Mouse (Mus musculus): Measurements from ENCODE around the gene Mymx. TPM values are rescaled to one million over a fixed set of nuclear protein-coding genes. Genes with fewer than 3 reads are reported as not detected.

Mymx gene
- polyA plus RNA-seq, 1 experiment = 0.84 TPM

- no peak for DNase-seq (ENCODE audit: low spot score)
Observed at GRCm38 (mm10) chr17:45589844-45590243, 12.1 kb downstream of the Mymx start.

DNA sequence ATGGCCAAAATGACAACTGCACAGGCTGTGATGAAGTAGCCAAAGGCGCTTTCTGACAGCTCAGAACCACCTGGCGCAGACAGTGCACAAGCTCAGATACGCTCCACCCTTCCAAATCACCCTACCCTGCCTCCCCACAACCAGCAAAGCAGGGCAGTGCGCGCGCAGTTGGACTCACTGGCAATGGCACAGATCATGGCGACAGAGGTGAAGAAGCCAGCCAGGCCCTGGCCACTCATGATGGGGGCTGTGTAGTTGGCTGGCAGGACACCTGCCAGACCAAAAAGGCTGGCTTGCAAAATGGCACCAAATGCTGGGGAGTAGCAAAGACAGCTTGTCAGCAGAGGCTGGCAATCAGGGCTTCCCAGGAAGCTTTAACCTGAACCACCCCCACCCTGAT lies 12.7 kb downstream of the Mymx start:
- no peak for DNase-seq (ENCODE audit: low spot score)

- DNase-seq (ENCODE audit: low spot score) = no peak
Observed at GRCm38 (mm10) chr17:45588370-45588769, 13.5 kb downstream of the Mymx start.

DNA sequence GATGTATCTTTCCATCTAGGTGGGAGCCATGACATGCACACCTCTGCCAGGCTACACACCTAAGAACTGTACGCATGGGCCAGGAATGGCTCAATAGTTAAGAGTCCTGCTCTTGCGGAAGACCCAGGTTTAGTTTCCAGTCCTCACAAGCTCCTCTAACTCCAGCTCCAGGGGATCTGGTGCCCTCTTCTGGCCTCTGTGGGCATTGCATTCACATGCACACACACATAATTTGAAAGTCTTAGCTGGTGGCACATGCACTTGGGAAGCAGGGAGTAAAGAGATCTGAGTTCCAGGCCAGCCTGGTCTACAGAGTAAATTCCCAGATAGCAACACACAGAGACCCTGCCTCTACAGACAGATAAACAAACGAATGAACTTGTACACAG lies 15.5 kb downstream of the Mymx start:
- no peak for DNase-seq (ENCODE audit: low spot score)

DNA sequence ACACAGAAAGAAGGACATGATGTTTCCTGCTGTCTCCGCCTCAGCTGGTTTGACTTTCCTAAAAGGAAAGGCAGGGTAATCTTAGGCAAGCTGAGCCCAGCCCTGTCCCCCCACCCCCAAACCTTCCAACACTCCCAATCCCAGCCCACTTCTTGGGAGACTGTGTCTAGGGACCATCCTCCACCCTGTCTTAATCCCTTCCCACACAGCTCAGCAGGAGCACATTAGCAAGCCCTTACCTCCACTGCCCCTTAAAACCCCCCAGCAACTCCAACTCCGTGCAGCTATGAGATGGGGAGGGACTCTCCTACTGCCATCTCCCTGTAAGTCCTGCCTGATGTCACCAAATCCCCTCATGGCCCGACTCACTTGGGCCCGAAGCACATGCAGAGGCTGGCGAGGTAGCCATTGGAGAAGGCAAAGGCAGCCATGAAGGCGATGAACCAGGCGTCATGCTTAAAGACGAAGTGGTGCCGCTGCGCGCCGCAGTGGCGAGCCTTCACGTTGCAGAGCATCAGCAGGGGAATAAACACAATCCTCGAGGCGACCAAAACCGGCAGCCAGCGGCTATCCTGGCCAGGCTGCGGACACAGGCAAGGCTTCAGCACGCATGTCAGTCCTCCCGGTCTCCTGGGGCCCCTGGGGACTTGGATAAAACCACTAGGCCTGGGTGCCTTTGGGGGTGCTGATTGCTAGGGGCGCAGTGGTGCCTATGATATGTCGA lies 16.0 kb downstream of the Mymx start:
- no peak for DNase-seq (ENCODE audit: low spot score)

DNA sequence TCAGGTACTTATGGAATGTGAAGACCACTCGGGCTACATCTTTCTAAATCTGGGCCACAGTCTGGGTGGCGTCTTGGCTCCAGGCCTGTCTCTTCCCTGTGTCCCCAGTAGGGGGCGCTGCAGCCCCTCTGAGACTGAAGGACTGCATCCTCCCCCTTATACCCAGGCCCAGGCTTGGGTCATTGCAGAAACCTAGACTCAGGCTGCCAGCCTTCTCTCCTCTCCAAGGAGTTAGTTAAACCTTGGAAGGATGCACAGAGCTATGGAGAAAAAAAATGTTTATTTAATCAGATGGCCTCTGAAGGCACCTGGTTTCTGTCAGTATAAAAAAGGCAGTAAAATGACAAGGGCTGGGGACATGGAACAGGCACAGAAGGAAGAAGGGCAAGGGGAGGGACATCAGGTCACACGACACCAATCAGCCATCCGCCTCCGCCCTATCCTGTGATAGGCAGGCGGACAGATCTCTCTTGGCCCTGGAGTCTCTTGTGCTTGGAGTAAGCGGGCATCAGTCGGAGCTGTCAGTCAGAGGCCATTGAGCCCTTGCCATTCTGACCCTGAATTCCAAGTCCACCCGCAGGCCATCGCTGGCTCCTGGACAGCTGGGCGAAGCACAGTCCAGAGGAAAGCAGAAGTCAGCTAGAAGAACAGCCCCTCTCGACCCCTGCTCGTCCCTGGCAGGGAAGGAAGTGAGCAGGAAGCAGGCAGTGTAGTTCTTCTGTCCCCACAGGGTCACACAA lies 16.8 kb downstream of the Mymx start:
- peak; percentile 58 for DNase-seq (ENCODE audit: low spot score)

- peak; percentile 56 for DNase-seq (ENCODE audit: low spot score)
Observed at GRCm38 (mm10) chr17:45584096-45584896, 17.6 kb downstream of the Mymx start.

- DNase-seq (ENCODE audit: low spot score) = no peak
Observed at GRCm38 (mm10) chr17:45582715-45583355, 19.1 kb downstream of the Mymx start.

DNA sequence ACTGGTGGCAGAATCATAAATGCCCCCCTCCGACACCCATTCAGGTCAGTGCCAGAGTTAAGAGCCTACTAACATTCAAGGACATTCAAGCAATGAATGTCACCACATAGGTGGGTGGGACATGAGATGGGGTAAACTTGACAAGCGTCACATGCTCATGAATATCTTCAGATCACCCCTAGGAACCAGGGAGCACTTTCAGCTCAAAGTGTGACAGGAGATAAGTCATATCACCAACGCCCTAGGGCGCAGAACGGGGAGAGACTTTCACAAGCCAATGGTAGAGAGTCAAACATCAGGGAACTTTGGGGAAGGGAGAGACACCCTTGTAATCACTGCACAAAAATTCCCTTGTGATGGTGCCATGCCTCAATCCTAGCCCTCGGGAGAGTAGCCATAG lies 19.7 kb downstream of the Mymx start:
- no peak for DNase-seq (ENCODE audit: low spot score)

GRCm38 (mm10) chr17:45581567-45581983 lies 20.3 kb downstream of the Mymx start:
- DNase-seq (ENCODE audit: low spot score) = no peak

DNA sequence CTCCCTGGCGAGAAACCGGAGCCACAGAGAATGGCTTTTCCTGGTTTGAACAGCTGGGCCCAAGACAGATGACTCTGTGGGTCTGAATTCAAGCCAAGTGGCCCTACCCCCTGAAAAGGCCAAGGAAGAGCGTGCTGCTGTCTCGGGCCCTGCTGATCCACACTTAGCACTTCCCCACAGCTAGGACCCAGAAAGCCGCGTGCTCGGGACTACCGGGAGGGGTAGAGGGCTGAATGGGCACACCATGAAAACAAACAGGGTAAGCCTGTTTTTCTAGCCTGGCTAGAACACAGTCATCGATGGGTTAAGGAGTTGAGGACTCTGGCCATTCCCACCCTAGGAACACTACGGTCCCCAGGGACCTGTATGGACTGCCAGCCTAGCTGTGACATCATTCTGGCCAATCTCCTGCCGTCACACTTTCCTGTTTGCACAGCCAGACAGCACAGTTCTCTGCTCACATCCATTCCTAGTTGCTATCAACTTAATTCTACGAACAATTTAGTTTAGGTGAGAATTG lies 20.9 kb downstream of the Mymx start:
- DNase-seq (ENCODE audit: low spot score) = no peak

GRCm38 (mm10) chr17:45579554-45579953 lies 22.3 kb downstream of the Mymx start:
- no peak for DNase-seq (ENCODE audit: low spot score)

GRCm38 (mm10) chr17:45578843-45579242 lies 23.1 kb downstream of the Mymx start:
- no peak for DNase-seq (ENCODE audit: low spot score)

DNA sequence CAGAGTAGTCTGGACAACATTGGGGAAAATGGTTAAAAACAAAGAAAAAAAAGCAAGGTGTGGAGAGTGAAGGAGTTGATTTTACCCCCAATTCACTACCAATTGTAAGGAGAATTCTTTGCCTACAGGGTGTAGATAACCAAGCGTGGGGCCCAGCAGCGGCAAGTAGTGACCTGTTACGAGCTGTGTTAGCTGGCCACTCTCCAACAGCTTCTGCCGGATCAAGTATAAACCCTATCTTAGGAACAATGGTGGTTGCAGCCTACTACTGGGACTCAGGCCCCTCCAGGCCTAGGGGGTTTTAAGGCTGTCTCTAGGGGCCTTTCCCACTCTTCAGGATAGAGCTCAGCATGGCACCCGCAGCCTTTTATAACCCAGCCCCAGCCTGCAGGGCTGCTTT lies 23.7 kb downstream of the Mymx start:
- DNase-seq (ENCODE audit: low spot score) = no peak

DNA sequence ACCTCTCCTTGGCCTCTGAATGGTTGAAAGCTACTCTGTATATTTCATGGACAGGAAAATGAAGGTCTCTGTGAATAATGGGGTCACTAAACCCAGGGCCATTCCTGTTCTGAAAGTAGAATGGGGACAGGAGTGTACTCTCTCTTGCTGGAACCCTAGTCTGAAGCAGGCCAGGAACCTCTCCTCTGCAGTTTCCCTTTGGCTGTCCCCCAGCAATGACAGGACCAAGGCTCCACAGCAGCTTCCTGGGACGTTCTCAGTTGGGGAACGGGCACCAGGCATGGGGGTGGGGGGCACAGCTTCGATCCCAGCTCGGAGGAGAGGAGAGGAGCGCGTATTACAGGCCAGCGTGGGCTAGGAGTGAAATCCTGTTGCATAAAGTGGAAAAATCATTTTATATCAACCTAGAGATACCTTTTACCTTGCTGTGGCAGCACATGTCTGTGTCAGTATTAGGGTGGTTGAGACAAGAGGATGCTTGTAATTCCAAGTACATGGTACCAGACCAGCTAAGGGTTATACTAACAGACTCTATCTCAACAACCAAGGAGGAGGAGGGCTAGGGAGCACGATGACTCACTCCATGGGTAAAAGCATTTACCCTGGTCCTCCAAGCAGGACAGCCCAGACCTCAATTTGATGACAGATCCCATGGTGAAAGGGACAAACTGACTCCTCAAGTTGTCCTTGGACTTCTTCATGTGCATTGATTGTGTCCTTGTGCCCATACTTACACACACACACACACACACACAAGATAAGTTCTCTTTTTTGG lies 26.6 kb downstream of the Mymx start:
- DNase-seq (ENCODE audit: low spot score) = no peak

GRCm38 (mm10) chr17:45574129-45574761 lies 27.7 kb downstream of the Mymx start:
- peak; percentile 64 for DNase-seq (ENCODE audit: low spot score)

DNA sequence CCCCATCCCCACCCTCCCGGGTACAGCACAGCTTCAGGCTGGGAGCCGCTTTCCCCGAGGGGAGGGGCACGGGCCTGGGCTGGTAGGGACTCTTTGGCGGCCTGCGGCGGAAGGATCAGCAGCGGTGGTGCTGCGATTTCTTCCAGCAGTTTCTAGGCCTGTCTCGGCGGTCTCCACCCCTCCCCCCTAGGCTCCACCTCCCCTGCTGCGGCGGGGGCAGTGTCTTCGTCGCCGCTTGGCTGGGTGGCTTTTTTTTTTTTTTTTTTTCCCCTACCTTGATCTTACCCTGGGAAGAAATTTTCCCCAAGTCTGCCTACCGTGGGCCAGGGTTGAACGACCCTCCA lies 28.1 kb downstream of the Mymx start:
- DNase-seq (ENCODE audit: low spot score) = peak; percentile 99

- peak; percentile 100 for DNase-seq (ENCODE audit: low spot score)
Observed at GRCm38 (mm10) chr17:45573087-45573779, 28.7 kb downstream of the Mymx start, which contains the start of gene Hsp90ab1. TSS of gene Hsp90ab1 (minus strand) at chr17:45573271.

GRCm38 (mm10) chr17:45572103-45573086 lies 29.5 kb downstream of the Mymx start:
- DNase-seq (ENCODE audit: low spot score) = no peak
